Mouse (Mus musculus): ENCODE data around the gene Dmwd.

GRCm38 (mm10) chr7:19075231-19075630 is 796 bp upstream of the Dmwd start:
- TF ChIP-seq CTCF (IDR thresholded peaks at IDR 0.05) (no peak), POLR2A (IDR thresholded peaks at IDR 0.05; ENCODE audit: insufficient read depth, low read depth, low read length) (no peak)
